Mouse (Mus musculus) small intestine, adult 2 months (tissue): Measurements from ENCODE around the gene Pde6d. TPM values are rescaled to one million over a fixed set of nuclear protein-coding genes. Genes with fewer than 3 reads are reported as not detected.
A peak's percentile ranks its signal among the peaks of the same experiment; 100 is the strongest.

Experiments used
- H3K27ac ChIP-seq: fragments of 200-500 bp; 2 replicates; pipeline ENCODE4 v1.5.1; 2012; ENCODE audit warnings: low read depth, low read length, control low read depth, inconsistent platforms; ENCODE audit not compliant: insufficient read depth
- H3K27me3 ChIP-seq: fragments of 200-500 bp; 2 replicates; pipeline ENCODE4 v1.6.1; 2012; ENCODE audit warnings: mild to moderate bottlenecking, moderate library complexity, low read length, inconsistent platforms; ENCODE audit not compliant: control insufficient read depth, insufficient read depth
- H3K36me3 ChIP-seq: fragments of 200-500 bp; 2 replicates; pipeline ENCODE4 v1.6.1; 2012; ENCODE audit warnings: mild to moderate bottlenecking, low read length, control low read depth, inconsistent platforms; ENCODE audit not compliant: control insufficient read depth, insufficient read depth
- H3K4me1 ChIP-seq: fragments of 200-500 bp; 2 replicates; pipeline ENCODE4 v1.6.1; 2012; ENCODE audit warnings: low read length, inconsistent platforms, mixed read lengths; ENCODE audit not compliant: control insufficient read depth, insufficient read depth, insufficient read length
- H3K4me3 ChIP-seq: fragments of 200-500 bp; 2 replicates; pipeline ENCODE4 v1.5.1; 2012; ENCODE audit warnings: low read depth, mild to moderate bottlenecking, control low read depth, inconsistent platforms, low read length, moderate library complexity
- CTCF ChIP-seq: fragments of 200-500 bp; IDR thresholded peaks from 2 replicates; pipeline ENCODE4 v1.5.1; 2012; ENCODE audit warnings: low read depth, mild to moderate bottlenecking, control low read depth, inconsistent platforms, low read length, moderate library complexity, mixed read lengths; ENCODE audit not compliant: insufficient replicate concordance, insufficient read length; ENCODE audit errors: extremely low read depth
- POLR2A ChIP-seq: fragments of 200-500 bp; IDR thresholded peaks from 2 replicates; pipeline ENCODE4 v1.6.1; 2012; ENCODE audit warnings: low read depth, mild to moderate bottlenecking, control low read depth, inconsistent platforms, low read length, moderate library complexity
- WGBS: fragments of 180-500 bp; shearing (Covaris S2); methylation state at CpG from one replicate; pipeline ENCODE4 v1.1.7; 2018; 5-methylcytosine and 5-hydroxymethylcytosine counted together
- polyA plus RNA-seq: library from polyadenylated mRNA; depleted of rRNA; stranded (reverse); fragments of >200 nt; gene quantifications from 2 replicates; pipeline ENCODE4 v1.2.3, GENCODE M21; 2012; rRNA removed

Gene Pde6d
- 4.0 and 9.7 TPM in 2 replicates for polyA plus RNA-seq

GRCm38 (mm10) chr1:86582451-86583096 is at the start of gene Pde6d, which contains the start of gene Cops7b:
TSS of gene Pde6d (minus strand) at chr1:86582629.
TSS of gene Cops7b (plus strand) at chr1:86582904.
- peak within 1 kb of the TSS; percentile 76 for H3K4me3 ChIP-seq
- H3K36me3 ChIP-seq, result no peaks in the 10 kb centered on the region
- H3K27me3 ChIP-seq, result no peaks in the 10 kb centered on the region
- H3K4me1 ChIP-seq, result peaks cover 6% of the 10 kb centered on the region
- no peak for TF ChIP-seq CTCF
- TF ChIP-seq POLR2A, result no peak
- no peak within 1 kb of the TSS for H3K27ac ChIP-seq
- WGBS, result under 1% methylated on average over 26 of the region's 26 CpGs

- no peak overlapping the region for H3K27ac ChIP-seq
- 71% methylated on average over 4 of the region's 4 CpGs for WGBS
- no peaks in the 10 kb centered on the region for H3K27me3 ChIP-seq
- no peak for TF ChIP-seq CTCF
- no peak for TF ChIP-seq POLR2A
- no peaks in the 10 kb centered on the region for H3K36me3 ChIP-seq
- peaks cover 26% of the 10 kb centered on the region; the same call in 1 of the 2 replicates for H3K4me1 ChIP-seq
- no peak overlapping the region for H3K4me3 ChIP-seq
These were observed 48.1 kb upstream of the Pde6d start for GRCm38 (mm10) chr1:86630527-86630926.

- Histone ChIP-seq H3K4me3 (no peak overlapping the region), H3K36me3 (no peaks in the 10 kb centered on the region), H3K27ac (no peak overlapping the region), H3K27me3 (no peaks in the 10 kb centered on the region), H3K4me1 (peaks cover 26% of the 10 kb centered on the region; the same call in 1 of the 2 replicates)
- TF ChIP-seq CTCF, result no peak
- no peak for TF ChIP-seq POLR2A
- 81% methylated on average over 4 of the region's 4 CpGs for WGBS
These were observed 47.5 kb upstream of the Pde6d start for GRCm38 (mm10) chr1:86629936-86630335.

GRCm38 (mm10) chr1:86628270-86628669 is 45.8 kb upstream of the Pde6d start:
- H3K27me3 ChIP-seq, result no peaks in the 10 kb centered on the region
- TF ChIP-seq CTCF (no peak), POLR2A (no peak)
- 63% methylated on average over 3 of the region's 3 CpGs for WGBS
- no peaks in the 10 kb centered on the region for H3K36me3 ChIP-seq
- H3K27ac ChIP-seq, result no peak overlapping the region
- no peak overlapping the region for H3K4me3 ChIP-seq
- H3K4me1 ChIP-seq, result peaks cover 26% of the 10 kb centered on the region; the same call in 1 of the 2 replicates

- Histone ChIP-seq H3K4me1 (peaks cover 15% of the 10 kb centered on the region; the same call in 1 of the 2 replicates), H3K27ac (no peak overlapping the region), H3K36me3 (no peaks in the 10 kb centered on the region), H3K4me3 (no peak overlapping the region), H3K27me3 (no peaks in the 10 kb centered on the region)
- WGBS, result 19% methylated on average over 16 of the region's 16 CpGs
- TF ChIP-seq CTCF, result no peak
- TF ChIP-seq POLR2A, result no peak
These were observed 40.9 kb upstream of the Pde6d start for GRCm38 (mm10) chr1:86623001-86624000.

- peaks cover 7% of the 10 kb centered on the region; the same call in 1 of the 2 replicates for H3K4me1 ChIP-seq
- no peaks in the 10 kb centered on the region for H3K36me3 ChIP-seq
- no peak overlapping the region for H3K4me3 ChIP-seq
- 65% methylated on average over 2 of the region's 2 CpGs for WGBS
- TF ChIP-seq CTCF (no peak), POLR2A (no peak)
- H3K27me3 ChIP-seq, result no peaks in the 10 kb centered on the region
- no peak overlapping the region for H3K27ac ChIP-seq
These were observed 39.9 kb upstream of the Pde6d start for GRCm38 (mm10) chr1:86622296-86622695.
